Mouse (Mus musculus) limb, embryonic 14.5 days (tissue): Measurements from ENCODE around the gene Heatr1. TPM values are rescaled to one million over a fixed set of nuclear protein-coding genes. Genes with fewer than 3 reads are reported as not detected.
A peak's percentile ranks its signal among the peaks of the same experiment; 100 is the strongest.

Experiments used
- ATAC-seq: fragments of 200-750 bp; cut with Nextera tagmentation; 2 replicates; pipeline ENCODE4 v1.8.0; 2017; ENCODE audit warnings: low read depth, moderate number of reproducible peaks, moderate TSS enrichment; ENCODE audit not compliant: low FRiP score
- DNase-seq: peaks from one replicate; pipeline ENCODE4 v3.0.0-alpha.2; 2015; ENCODE audit warnings: low spot score
- H3K27ac ChIP-seq: fragments of 300-500 bp; sonication (generic); replicated peaks from 2 replicates; pipeline ENCODE4 v1.5.1; 2014; ENCODE audit warnings: low read depth, mild to moderate bottlenecking, low read length, moderate library complexity, mixed read lengths
- H3K27me3 ChIP-seq: fragments of 300-500 bp; sonication (generic); 2 replicates; pipeline ENCODE4 v1.6.1; 2014; ENCODE audit warnings: low read length, mixed read lengths; ENCODE audit not compliant: control insufficient read depth, insufficient read depth
- H3K36me3 ChIP-seq: fragments of 300-500 bp; sonication (generic); 2 replicates; pipeline ENCODE4 v1.6.1; 2014; ENCODE audit warnings: mild to moderate bottlenecking, low read length, moderate library complexity, mixed read lengths; ENCODE audit not compliant: control insufficient read depth, insufficient read depth
- H3K4me1 ChIP-seq: fragments of 300-500 bp; sonication (generic); 2 replicates; pipeline ENCODE4 v1.6.1; 2014; ENCODE audit warnings: antibody characterized with exemption, low read length, mixed read lengths; ENCODE audit not compliant: control insufficient read depth, insufficient read depth
- H3K4me2 ChIP-seq: fragments of 300-500 bp; sonication (generic); replicated peaks from 2 replicates; pipeline ENCODE4 v1.6.1; 2014; ENCODE audit warnings: low read depth, mild to moderate bottlenecking, low read length, moderate library complexity; ENCODE audit not compliant: severe bottlenecking
- H3K4me3 ChIP-seq: fragments of 300-500 bp; sonication (generic); replicated peaks from 2 replicates; pipeline ENCODE4 v1.5.1; 2014; ENCODE audit warnings: low read length
- H3K9ac ChIP-seq: fragments of 300-500 bp; sonication (generic); 2 replicates; pipeline ENCODE4 v1.6.1; 2014; ENCODE audit warnings: mild to moderate bottlenecking, low read depth, low read length, moderate library complexity; ENCODE audit not compliant: severe bottlenecking
- H3K9me3 ChIP-seq: fragments of 300-500 bp; sonication (generic); 2 replicates; pipeline ENCODE4 v1.6.1; 2016; ENCODE audit warnings: low read length; ENCODE audit not compliant: control insufficient read depth
- POLR2A ChIP-seq: fragments of 200-500 bp; IDR thresholded peaks from 2 replicates; pipeline ENCODE4 v1.8.0; 2012; ENCODE audit warnings: inconsistent platforms, mild to moderate bottlenecking, moderate library complexity, borderline replicate concordance; ENCODE audit not compliant: insufficient read depth, insufficient read length; ENCODE audit errors: extremely low read depth
- WGBS: fragments of 180-500 bp; shearing (Covaris S2); extraction: QIAGEN DNeasy Blood & Tissue Kit; methylation state at CpG from one replicate; pipeline ENCODE4 v1.1.7; 2014; 5-methylcytosine and 5-hydroxymethylcytosine counted together
- polyA plus RNA-seq, 2 experiments: library from polyadenylated mRNA; depleted of rRNA in 1 of 2; stranded (reverse) in 1 of 2; unstranded in 1 of 2; fragments of >200 nt; fragmentation: Nextera tagmentation in 1 of 2; extraction: Ambion mirVana in 1 of 2; gene quantifications; 2 replicates each; pipeline versions ENCODE4 v1.2.1 to v1.2.3; 2012 to 2014

Heatr1 gene
- polyA plus RNA-seq, 2 experiments: 21.3 to 26.1 TPM

DNA sequence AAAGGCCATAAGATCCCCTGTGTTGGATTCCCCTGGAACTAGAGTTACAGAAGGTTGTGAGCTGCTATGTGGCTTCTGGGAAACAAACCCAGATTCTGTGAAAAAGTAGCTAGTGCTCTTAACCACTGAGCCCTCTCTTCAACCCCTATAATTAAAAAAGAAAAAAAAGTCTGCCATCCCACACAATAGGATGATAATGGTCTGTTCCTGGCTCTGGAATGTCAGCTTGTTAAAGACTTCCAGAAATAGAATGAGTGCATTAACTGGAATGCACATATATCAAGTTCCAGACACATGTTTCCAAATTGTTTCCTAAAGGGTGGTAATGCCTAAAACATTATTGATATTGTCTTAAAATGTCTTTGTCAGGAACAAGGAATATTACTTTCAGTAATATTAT, 10.0 kb upstream of the Heatr1 start:
- no peak overlapping the region for H3K9ac ChIP-seq
- no peak overlapping the region for H3K27ac ChIP-seq
- H3K36me3 ChIP-seq: no peaks in the 10 kb centered on the region
- TF ChIP-seq POLR2A: no peak
- no peaks in the 10 kb centered on the region for H3K4me1 ChIP-seq
- DNase-seq (peak; percentile 30), ATAC-seq (peak; percentile 55; the same call in 1 of the 2 replicates)
- no peaks in the 10 kb centered on the region for H3K9me3 ChIP-seq
- H3K27me3 ChIP-seq: no peaks in the 10 kb centered on the region
- H3K4me3 ChIP-seq: no peak overlapping the region
- no peak overlapping the region for H3K4me2 ChIP-seq

- H3K4me1 ChIP-seq: no peaks in the 10 kb centered on the region
These were observed 8.5 kb upstream of the Heatr1 start for GRCm38 (mm10) chr13:12386286-12386685.

GRCm38 (mm10) chr13:12395571-12395970, 744 bp downstream of the Heatr1 start:
- peak overlapping the region; percentile 88 for H3K4me3 ChIP-seq
- peak overlapping the region; percentile 87 for H3K4me2 ChIP-seq
- under 1% methylated on average over 22 of the region's 23 CpGs for WGBS
- H3K9ac ChIP-seq: peak overlapping the region; percentile 70
- no peak for TF ChIP-seq POLR2A
- DNase-seq (no peak), ATAC-seq (no peak)
- H3K27ac ChIP-seq: no peak overlapping the region
- H3K27me3 ChIP-seq: no peaks in the 10 kb centered on the region
- H3K9me3 ChIP-seq: no peaks in the 10 kb centered on the region
- H3K36me3 ChIP-seq: peaks cover 22% of the 10 kb centered on the region
- H3K4me1 ChIP-seq: peaks cover 4% of the 10 kb centered on the region

More at GRCm38 (mm10) chr13:12386286-12386685, 8.5 kb upstream of the Heatr1 start:
- no peak for TF ChIP-seq POLR2A
- Histone ChIP-seq H3K4me2 (no peak overlapping the region), H3K27ac (no peak overlapping the region), H3K36me3 (no peaks in the 10 kb centered on the region), H3K4me3 (no peak overlapping the region), H3K9me3 (no peaks in the 10 kb centered on the region), H3K27me3 (no peaks in the 10 kb centered on the region), H3K9ac (no peak overlapping the region)
- DNase-seq (peak; percentile 79), ATAC-seq (no peak)

DNA sequence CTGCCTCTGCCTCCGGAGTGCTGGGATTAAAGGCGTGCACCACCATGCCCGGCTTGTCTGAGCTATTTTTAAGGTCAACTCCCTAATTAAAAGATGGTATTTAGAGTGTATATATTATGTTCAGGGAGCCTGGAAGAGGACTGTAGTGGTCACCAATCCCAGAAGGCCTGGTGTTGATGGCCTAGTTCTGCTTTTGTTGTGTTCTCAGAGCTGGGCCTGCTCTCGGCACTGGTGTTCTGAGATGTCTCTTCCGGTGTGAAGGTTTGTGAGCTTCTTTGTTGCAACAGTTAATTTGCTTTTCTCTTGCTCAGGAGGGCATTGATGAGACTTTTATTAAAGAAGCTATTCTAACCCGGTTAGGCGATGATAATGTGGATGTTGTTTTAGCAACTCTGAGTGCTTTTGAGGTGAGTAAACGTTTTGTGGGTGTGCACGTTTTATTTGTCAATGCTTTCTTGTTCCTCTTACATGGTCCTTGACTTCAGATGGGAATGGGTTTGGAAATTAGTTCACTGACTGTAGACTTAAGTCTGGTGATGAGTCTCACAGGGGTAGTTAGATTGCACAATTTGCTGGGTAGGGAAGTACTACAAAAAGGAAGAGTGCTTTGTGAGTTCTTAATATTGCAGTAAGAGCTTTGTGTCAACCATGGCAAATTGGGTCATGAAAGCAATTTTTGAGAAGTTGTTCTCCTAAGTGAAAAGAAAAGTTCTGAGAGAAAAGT, 13.7 kb downstream of the Heatr1 start:
- Histone ChIP-seq H3K27ac (no peak overlapping the region), H3K9ac (no peak overlapping the region), H3K36me3 (peaks cover 69% of the 10 kb centered on the region), H3K4me1 (no peaks in the 10 kb centered on the region), H3K27me3 (no peaks in the 10 kb centered on the region), H3K4me2 (no peak overlapping the region), H3K9me3 (no peaks in the 10 kb centered on the region), H3K4me3 (no peak overlapping the region)
- ATAC-seq: no peak
- TF ChIP-seq POLR2A: no peak
- DNase-seq: no peak
- WGBS: 88% methylated on average over 9 of the region's 9 CpGs

DNA sequence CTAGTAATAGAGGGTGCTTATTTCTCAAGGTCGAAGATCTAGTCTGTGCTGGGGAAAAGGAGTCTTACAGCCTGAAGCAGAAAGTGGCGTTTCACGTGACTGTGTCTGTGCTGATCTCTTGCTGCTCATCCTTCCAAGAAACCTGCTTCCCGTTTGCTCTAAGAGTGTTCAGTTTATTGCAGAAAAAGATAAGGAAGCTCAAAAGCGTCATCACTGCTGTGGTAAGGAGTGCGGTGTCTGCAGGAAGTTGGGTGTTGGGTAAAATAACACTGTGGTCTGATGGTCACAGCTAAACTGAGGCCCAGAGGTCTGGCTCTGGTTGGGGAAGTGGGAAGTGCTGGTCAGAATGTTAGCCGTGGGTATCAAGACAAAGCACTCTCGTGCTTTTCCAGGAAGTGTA, 17.2 kb downstream of the Heatr1 start:
- H3K9ac ChIP-seq: no peak overlapping the region
- DNase-seq: no peak
- WGBS: 85% methylated on average over 8 of the region's 8 CpGs

DNA sequence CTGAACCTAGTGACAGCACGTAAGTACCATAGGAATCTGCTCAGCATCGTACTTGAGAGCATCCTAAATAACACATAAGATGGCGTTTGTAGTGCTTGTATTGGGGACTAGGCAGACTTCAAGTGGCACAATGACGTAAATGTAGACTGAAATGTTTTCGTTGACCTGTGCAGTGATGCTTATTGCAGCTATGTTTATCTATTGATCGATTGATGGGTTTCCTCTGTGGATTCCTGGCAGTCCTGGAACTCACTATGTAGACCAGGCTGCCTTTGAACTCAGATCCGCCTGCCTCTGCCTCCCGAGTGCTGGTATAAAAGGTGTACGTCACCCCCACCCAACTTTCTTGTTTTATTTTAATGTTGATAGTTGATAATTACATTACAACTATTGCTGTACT, 25.8 kb downstream of the Heatr1 start:
- Histone ChIP-seq H3K27ac (no peak overlapping the region), H3K9me3 (no peaks in the 10 kb centered on the region), H3K36me3 (peaks cover 91% of the 10 kb centered on the region), H3K4me2 (no peak overlapping the region), H3K4me1 (no peaks in the 10 kb centered on the region), H3K9ac (no peak overlapping the region), H3K4me3 (no peak overlapping the region), H3K27me3 (no peaks in the 10 kb centered on the region)
- DNase-seq (no peak), ATAC-seq (no peak)
- 93% methylated on average over 9 of the region's 9 CpGs for whole genome bisulfite sequencing
- TF ChIP-seq POLR2A: no peak

More for the DNA sequence above, 17.2 kb downstream of the Heatr1 start:
- Histone ChIP-seq H3K27ac (no peak overlapping the region), H3K4me3 (no peak overlapping the region), H3K27me3 (no peaks in the 10 kb centered on the region), H3K4me1 (no peaks in the 10 kb centered on the region), H3K4me2 (no peak overlapping the region), H3K36me3 (peaks cover 74% of the 10 kb centered on the region), H3K9me3 (no peaks in the 10 kb centered on the region)
- no peak for ATAC-seq
- TF ChIP-seq POLR2A: no peak
